Mouse (Mus musculus): ENCODE measurements at regions not wholly inside any gene's neighbourhood (a gene's known extent, or its start where the extent isn't known, plus 50 kb on each side); places are given as distances from the start of the nearest gene placed in this dataset.

DNA sequence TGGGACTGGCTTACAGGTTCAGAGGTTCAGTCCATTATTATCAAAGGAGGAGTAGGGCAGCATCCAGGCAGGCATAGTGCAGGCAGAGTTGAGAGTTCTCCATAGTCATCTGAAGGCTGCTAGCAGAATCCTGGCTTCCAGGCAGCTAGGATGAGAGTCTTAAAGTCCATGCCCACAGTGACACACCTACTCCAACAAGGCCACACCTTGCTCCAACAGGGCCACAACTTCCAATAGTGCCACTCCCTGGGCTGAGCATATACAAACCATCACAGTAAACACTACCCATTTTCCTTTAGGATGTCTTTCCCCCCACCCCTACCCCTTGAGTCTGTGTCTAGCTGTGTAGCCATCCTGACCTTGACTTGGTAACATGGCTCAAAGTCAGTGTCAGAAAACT, 78.8 kb upstream of the Ppp1r12a start:
- Histone ChIP-seq H3K36me3 (ENCODE audit: control insufficient read depth, insufficient read depth) (no peaks in the 10 kb centered on the region), H3K4me3 (ENCODE audit: low read depth, low read length) (no peak overlapping the region), H3K4me1 (ENCODE audit: control insufficient read depth, low read depth, low read length) (no peaks in the 10 kb centered on the region), H3K4me2 (ENCODE audit: low read depth, low read length) (no peak overlapping the region), H3K27ac (ENCODE audit: low read length) (no peak overlapping the region), H3K27me3 (ENCODE audit: control insufficient read depth, insufficient read depth, low read depth, low read length) (no peaks in the 10 kb centered on the region), H3K9ac (ENCODE audit: low read depth, low read length) (no peak overlapping the region), H3K9me3 (replicated peaks; ENCODE audit: control insufficient read depth, low read length) (no peaks in the 10 kb centered on the region)
- ATAC-seq (ENCODE audit: low read depth): no peak

DNA sequence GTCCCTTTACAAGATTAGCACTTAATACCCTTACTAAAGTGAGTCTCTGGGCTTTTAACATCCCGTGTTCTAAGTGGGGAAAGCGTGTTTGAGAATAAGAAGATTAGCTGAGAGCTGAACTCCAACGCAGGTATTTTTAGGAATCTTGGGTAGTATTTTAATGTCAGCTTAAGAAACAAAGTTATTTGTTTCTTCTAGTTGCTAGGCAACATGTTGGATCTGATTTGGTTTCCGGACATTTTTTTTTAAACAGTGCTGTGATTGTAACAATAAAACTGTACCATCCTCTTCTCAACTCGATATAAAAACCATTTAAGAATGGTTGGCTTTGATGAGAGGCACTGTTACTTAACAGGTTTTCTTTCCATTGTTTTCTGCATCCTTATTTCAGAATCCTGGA, 86.8 kb upstream of the Ppp1r12a start:
- Histone ChIP-seq H3K9me3 (replicated peaks; ENCODE audit: control insufficient read depth, low read length) (no peaks in the 10 kb centered on the region), H3K4me1 (ENCODE audit: control insufficient read depth, low read depth, low read length) (no peaks in the 10 kb centered on the region), H3K36me3 (ENCODE audit: control insufficient read depth, insufficient read depth) (no peaks in the 10 kb centered on the region), H3K4me2 (ENCODE audit: low read depth, low read length) (no peak overlapping the region), H3K27ac (ENCODE audit: low read length) (no peak overlapping the region), H3K27me3 (ENCODE audit: control insufficient read depth, insufficient read depth, low read depth, low read length) (no peaks in the 10 kb centered on the region), H3K4me3 (ENCODE audit: low read depth, low read length) (no peak overlapping the region), H3K9ac (ENCODE audit: low read depth, low read length) (no peak overlapping the region)
- 59% methylated on average over 5 of the region's 5 CpGs for WGBS (ENCODE audit: insufficient replicate concordance)
- ATAC-seq (ENCODE audit: low read depth): no peak

DNA sequence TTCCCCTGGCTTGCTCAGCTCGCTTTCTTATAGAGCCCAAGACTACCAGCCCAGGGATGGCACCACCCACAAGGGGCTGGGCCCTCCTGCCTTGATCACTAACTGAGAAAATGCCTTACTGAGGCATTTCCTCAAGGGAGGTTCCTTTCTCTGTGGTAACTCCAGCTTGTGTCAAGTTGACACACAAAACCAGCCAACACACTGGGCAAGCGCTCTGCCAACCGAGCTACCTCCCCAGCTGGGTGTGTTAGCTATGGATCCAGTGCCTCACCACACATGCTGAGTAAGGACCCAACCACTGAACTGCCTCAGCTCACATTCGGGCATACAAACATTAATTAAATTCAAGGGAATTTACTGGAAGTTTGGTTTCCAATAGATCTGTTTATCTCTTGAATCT, 88.2 kb upstream of the Ppp1r12a start:
- Histone ChIP-seq H3K9me3 (replicated peaks; ENCODE audit: control insufficient read depth, low read length) (no peaks in the 10 kb centered on the region), H3K4me1 (ENCODE audit: control insufficient read depth, low read depth, low read length) (no peaks in the 10 kb centered on the region), H3K4me2 (ENCODE audit: low read depth, low read length) (no peak overlapping the region), H3K36me3 (ENCODE audit: control insufficient read depth, insufficient read depth) (no peaks in the 10 kb centered on the region), H3K9ac (ENCODE audit: low read depth, low read length) (no peak overlapping the region), H3K27ac (ENCODE audit: low read length) (no peak overlapping the region), H3K4me3 (ENCODE audit: low read depth, low read length) (no peak overlapping the region), H3K27me3 (ENCODE audit: control insufficient read depth, insufficient read depth, low read depth, low read length) (no peaks in the 10 kb centered on the region)
- 50% methylated on average over 4 of the region's 4 CpGs for WGBS (ENCODE audit: insufficient replicate concordance)
- ATAC-seq (ENCODE audit: low read depth): no peak

DNA sequence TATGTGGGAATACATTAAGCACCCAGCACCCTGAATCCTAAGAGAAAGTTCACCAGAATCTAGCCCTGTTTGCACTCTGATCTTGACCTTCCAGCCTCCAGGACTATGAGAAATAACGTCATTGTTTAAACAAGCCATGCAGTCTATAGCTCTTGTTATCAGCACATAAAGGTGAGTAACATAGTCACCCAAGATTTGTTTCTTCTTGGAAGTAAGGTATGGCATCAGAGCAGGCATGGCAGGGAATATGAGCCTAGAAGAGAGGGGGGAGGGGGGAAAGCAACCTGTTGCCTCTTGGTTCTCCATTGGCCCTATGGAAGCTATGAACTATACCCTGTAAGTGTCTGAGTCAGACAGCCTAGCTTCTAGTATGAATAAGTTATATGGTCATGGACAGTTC, 89.8 kb upstream of the Ppp1r12a start:
- Histone ChIP-seq H3K9ac (ENCODE audit: low read depth, low read length) (no peak overlapping the region), H3K4me1 (ENCODE audit: control insufficient read depth, low read depth, low read length) (no peaks in the 10 kb centered on the region; the same call in 1 of the 2 replicates), H3K9me3 (replicated peaks; ENCODE audit: control insufficient read depth, low read length) (no peaks in the 10 kb centered on the region), H3K27me3 (ENCODE audit: control insufficient read depth, insufficient read depth, low read depth, low read length) (no peaks in the 10 kb centered on the region), H3K4me2 (ENCODE audit: low read depth, low read length) (no peak overlapping the region), H3K27ac (ENCODE audit: low read length) (no peak overlapping the region), H3K36me3 (ENCODE audit: control insufficient read depth, insufficient read depth) (no peaks in the 10 kb centered on the region), H3K4me3 (ENCODE audit: low read depth, low read length) (no peak overlapping the region)
- ATAC-seq (ENCODE audit: low read depth): no peak
- WGBS (ENCODE audit: insufficient replicate concordance): 50% methylated on average over 1 of the region's 1 CpGs

DNA sequence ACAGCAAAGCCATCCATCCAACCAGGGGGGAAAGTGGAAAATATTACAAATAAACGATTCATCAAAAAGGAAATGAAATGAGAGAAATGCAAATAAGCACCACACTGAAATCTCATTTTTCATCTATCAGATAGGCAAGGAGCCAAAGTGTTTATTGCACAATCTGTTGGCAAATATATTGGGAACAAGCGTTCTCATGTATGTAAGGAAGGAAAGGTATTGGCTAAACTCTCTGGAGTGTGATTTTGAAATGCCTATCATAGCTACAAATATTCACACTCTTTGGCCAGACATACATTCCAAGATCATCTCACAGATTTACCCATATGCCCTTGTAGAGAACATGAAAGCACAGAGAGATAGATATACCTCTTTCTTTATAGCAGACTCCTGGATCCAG, 90.6 kb upstream of the Ppp1r12a start:
- H3K9me3 ChIP-seq (replicated peaks; ENCODE audit: control insufficient read depth, low read length): no peaks in the 10 kb centered on the region
- H3K36me3 ChIP-seq (ENCODE audit: control insufficient read depth, insufficient read depth): no peaks in the 10 kb centered on the region
- ATAC-seq (ENCODE audit: low read depth): no peak
- H3K4me1 ChIP-seq (ENCODE audit: control insufficient read depth, low read depth, low read length): no peaks in the 10 kb centered on the region; the same call in none of the 2 replicates
- no peak overlapping the region for H3K27ac ChIP-seq (ENCODE audit: low read length)
- H3K9ac ChIP-seq (ENCODE audit: low read depth, low read length): no peak overlapping the region
- 39% methylated on average over 2 of the region's 2 CpGs for WGBS (ENCODE audit: insufficient replicate concordance)
- no peak overlapping the region for H3K4me2 ChIP-seq (ENCODE audit: low read depth, low read length)
- no peaks in the 10 kb centered on the region for H3K27me3 ChIP-seq (ENCODE audit: control insufficient read depth, insufficient read depth, low read depth, low read length)
- no peak overlapping the region for H3K4me3 ChIP-seq (ENCODE audit: low read depth, low read length)

DNA sequence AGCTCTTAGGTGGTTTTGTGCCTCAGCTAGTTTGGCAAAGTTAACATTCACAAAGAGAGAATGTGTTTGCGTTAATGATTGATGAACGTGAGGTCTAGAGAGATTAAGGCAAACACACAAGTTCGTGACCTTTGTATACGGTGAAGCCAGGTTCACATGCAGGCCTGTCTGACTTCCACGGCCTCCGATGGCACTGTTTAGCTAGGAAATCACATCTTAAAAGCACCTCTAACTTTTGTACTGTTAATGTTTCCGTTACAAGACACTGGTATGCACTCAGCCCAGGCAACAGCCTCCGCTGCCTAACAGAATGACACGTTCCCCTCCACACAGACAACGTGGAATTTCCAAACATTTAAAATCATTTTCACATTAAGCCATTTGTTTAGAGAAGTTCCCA, 94.3 kb upstream of the Ppp1r12a start:
- 61% methylated on average over 10 of the region's 10 CpGs for WGBS (ENCODE audit: insufficient replicate concordance)
- no peaks in the 10 kb centered on the region for H3K9me3 ChIP-seq (replicated peaks; ENCODE audit: control insufficient read depth, low read length)
- H3K27ac ChIP-seq (ENCODE audit: low read length): peak overlapping the region; percentile 49; the same call in 1 of the 2 replicates
- no peaks in the 10 kb centered on the region; the same call in none of the 2 replicates for H3K4me1 ChIP-seq (ENCODE audit: control insufficient read depth, low read depth, low read length)
- H3K9ac ChIP-seq (ENCODE audit: low read depth, low read length): no peak overlapping the region
- peak; percentile 88 for ATAC-seq (ENCODE audit: low read depth)
- H3K27me3 ChIP-seq (ENCODE audit: control insufficient read depth, insufficient read depth, low read depth, low read length): no peaks in the 10 kb centered on the region
- H3K36me3 ChIP-seq (ENCODE audit: control insufficient read depth, insufficient read depth): no peaks in the 10 kb centered on the region
- no peak overlapping the region for H3K4me2 ChIP-seq (ENCODE audit: low read depth, low read length)
- no peak overlapping the region for H3K4me3 ChIP-seq (ENCODE audit: low read depth, low read length)

DNA sequence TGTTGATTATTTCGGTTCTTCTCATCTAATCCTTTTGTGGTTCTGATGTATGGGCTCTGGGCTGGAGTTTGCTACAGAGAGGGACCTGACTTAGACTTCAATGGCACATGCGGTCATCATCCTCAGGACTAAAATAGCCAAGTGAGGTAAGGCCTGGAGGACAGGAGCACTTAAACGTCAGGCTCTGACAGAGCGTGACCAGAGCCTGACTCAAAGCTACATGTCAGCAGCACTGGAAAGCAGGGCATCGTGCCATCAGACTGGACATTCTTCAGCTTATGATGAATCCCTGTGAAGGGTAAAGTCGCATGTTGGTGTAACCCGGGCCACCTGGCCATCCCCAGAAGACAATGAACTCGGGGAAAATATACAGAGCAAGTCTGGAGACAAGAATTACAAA, 95.8 kb upstream of the Ppp1r12a start:
- Histone ChIP-seq H3K4me1 (ENCODE audit: control insufficient read depth, low read depth, low read length) (no peaks in the 10 kb centered on the region; the same call in none of the 2 replicates), H3K27ac (ENCODE audit: low read length) (no peak overlapping the region), H3K4me3 (ENCODE audit: low read depth, low read length) (no peak overlapping the region), H3K9me3 (replicated peaks; ENCODE audit: control insufficient read depth, low read length) (no peaks in the 10 kb centered on the region), H3K36me3 (ENCODE audit: control insufficient read depth, insufficient read depth) (no peaks in the 10 kb centered on the region), H3K9ac (ENCODE audit: low read depth, low read length) (no peak overlapping the region), H3K27me3 (ENCODE audit: control insufficient read depth, insufficient read depth, low read depth, low read length) (no peaks in the 10 kb centered on the region), H3K4me2 (ENCODE audit: low read depth, low read length) (no peak overlapping the region)
- WGBS (ENCODE audit: insufficient replicate concordance): 71% methylated on average over 8 of the region's 8 CpGs
- ATAC-seq (ENCODE audit: low read depth): no peak

DNA sequence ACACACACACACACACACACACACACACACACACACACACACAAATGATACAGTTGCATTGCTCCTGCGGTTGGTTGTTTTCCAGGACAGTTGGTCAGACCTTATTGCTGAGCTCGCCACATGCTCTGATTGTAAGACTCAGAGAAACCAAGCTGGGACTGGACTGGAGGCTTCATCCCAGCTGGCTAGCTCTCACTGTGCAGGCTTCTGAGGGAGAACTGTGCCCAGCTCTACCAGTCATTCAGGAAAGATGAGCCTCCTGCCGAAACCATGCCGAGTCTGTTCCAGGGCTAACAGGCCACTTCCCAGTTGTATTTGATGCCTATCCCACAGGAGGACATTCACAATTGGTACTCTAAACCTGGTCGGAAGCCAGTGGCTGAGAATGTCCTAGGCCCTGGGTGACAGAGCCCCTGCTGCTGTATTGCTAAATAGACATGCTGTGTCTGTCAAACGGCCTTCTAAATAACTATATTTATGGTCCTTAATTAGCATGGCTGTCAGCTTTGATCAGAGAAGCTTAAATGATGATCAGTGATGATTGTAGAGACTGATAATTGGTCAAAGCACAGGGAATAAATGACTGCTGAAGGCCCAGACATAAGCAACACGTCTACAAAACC, 100.1 kb upstream of the Ppp1r12a start:
- WGBS (ENCODE audit: insufficient replicate concordance): 59% methylated on average over 7 of the region's 7 CpGs

DNA sequence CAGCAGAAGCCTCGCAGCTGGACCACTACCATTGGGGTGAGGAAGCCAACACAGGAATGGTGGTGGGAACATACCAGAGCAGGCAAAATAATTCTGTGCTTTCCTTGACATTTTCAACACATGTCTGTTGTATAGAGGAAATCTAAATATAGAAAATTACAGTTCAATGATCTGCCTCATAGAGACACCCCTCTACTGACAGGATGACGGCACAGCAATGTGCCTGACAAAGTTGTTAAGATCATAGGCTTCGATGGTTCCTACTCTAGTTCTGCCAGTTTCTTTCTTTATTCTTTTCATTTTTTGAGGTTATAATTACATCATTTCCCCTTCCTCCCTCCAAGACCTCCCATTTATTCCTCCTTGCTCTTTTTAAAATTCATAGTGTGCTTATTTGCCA, 101.4 kb upstream of the Ppp1r12a start:
- WGBS (ENCODE audit: insufficient replicate concordance): 52% methylated on average over 3 of the region's 3 CpGs
- Histone ChIP-seq H3K9ac (ENCODE audit: low read depth, low read length) (no peak overlapping the region), H3K27ac (ENCODE audit: low read length) (no peak overlapping the region), H3K27me3 (ENCODE audit: control insufficient read depth, insufficient read depth, low read depth, low read length) (no peaks in the 10 kb centered on the region), H3K4me2 (ENCODE audit: low read depth, low read length) (no peak overlapping the region), H3K9me3 (replicated peaks; ENCODE audit: control insufficient read depth, low read length) (no peaks in the 10 kb centered on the region), H3K36me3 (ENCODE audit: control insufficient read depth, insufficient read depth) (no peaks in the 10 kb centered on the region), H3K4me3 (ENCODE audit: low read depth, low read length) (no peak overlapping the region), H3K4me1 (ENCODE audit: control insufficient read depth, low read depth, low read length) (no peaks in the 10 kb centered on the region)
- ATAC-seq (ENCODE audit: low read depth): no peak

More for the DNA sequence above, 100.1 kb upstream of the Ppp1r12a start:
- Histone ChIP-seq H3K27ac (ENCODE audit: low read length) (no peak overlapping the region), H3K4me2 (ENCODE audit: low read depth, low read length) (no peak overlapping the region), H3K4me1 (ENCODE audit: control insufficient read depth, low read depth, low read length) (no peaks in the 10 kb centered on the region; the same call in 1 of the 2 replicates), H3K9me3 (replicated peaks; ENCODE audit: control insufficient read depth, low read length) (no peaks in the 10 kb centered on the region), H3K36me3 (ENCODE audit: control insufficient read depth, insufficient read depth) (no peaks in the 10 kb centered on the region), H3K4me3 (ENCODE audit: low read depth, low read length) (no peak overlapping the region), H3K27me3 (ENCODE audit: control insufficient read depth, insufficient read depth, low read depth, low read length) (no peaks in the 10 kb centered on the region), H3K9ac (ENCODE audit: low read depth, low read length) (no peak overlapping the region)
- no peak for ATAC-seq (ENCODE audit: low read depth)
